Mouse (Mus musculus): Measurements from ENCODE around the gene Tmem147. TPM values are rescaled to one million over a fixed set of nuclear protein-coding genes. Genes with fewer than 3 reads are reported as not detected.
"Not testable (repeated sequence)": the region's sequence is repeated elsewhere in the genome, so short reads cannot be mapped to it uniquely, and the experiment has no call there.

Tmem147 gene
- polyA plus RNA-seq, 1 experiment from 2014 or later: 232 TPM

GRCm38 (mm10) chr7:30749824-30750606 lies 20.7 kb upstream of the Tmem147 start:
- H3K9me3 ChIP-seq: 0 out of 2 replicates have a peak, but pooled peaks cover 4% of the 10 kb centered on the region
- H3K4me1 ChIP-seq (replicated peaks): no peaks in the 10 kb centered on the region
- no peaks in the 10 kb centered on the region for H3K27me3 ChIP-seq
- peak; percentile 39; the same call in 1 of the 2 replicates for ATAC-seq (ENCODE audit: low FRiP score)
- H3K27ac ChIP-seq: no peak overlapping the region
- H3K4me2 ChIP-seq: no peak overlapping the region
- WGBS: 87% methylated on average over 13 of the region's 13 CpGs
- H3K9ac ChIP-seq: no peak overlapping the region
- peaks cover 33% of the 10 kb centered on the region for H3K36me3 ChIP-seq
- no peak overlapping the region for H3K4me3 ChIP-seq

DNA sequence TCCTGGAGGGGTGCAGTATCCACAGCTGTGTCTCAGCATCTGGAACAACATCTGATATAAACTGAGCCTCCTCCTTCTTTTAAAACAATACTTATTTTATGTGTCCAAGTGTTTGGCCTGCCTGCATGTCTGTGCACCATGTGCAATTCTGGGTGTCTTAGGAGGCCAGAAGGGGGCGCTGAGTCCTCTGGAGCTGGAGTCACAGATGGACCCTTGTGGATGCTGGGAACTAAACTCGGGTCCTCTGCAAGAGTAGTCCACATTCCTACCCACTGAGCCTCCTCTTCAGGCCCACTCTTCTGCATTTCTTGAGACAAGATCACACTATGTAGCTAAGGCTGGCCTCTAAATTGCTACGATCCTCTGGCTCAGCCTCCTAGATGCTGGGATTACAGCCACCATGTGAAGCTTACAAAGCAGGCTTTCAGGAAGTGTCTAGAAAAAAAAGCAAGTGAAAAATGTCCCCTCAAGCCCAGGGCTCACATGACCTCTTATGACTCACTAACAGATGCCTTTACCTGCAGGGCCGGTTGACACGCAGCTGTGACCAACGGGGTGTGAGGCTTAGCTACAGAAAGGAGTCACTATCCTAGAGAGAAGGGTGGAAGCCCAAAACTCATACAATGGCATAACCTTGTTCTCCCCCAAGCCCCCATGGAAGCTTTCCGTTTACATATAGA lies 18.3 kb upstream of the Tmem147 start:
- Histone ChIP-seq H3K27me3 (no peaks in the 10 kb centered on the region), H3K9ac (no peak overlapping the region)
- 86% methylated on average over 7 of the region's 7 CpGs for WGBS

DNA sequence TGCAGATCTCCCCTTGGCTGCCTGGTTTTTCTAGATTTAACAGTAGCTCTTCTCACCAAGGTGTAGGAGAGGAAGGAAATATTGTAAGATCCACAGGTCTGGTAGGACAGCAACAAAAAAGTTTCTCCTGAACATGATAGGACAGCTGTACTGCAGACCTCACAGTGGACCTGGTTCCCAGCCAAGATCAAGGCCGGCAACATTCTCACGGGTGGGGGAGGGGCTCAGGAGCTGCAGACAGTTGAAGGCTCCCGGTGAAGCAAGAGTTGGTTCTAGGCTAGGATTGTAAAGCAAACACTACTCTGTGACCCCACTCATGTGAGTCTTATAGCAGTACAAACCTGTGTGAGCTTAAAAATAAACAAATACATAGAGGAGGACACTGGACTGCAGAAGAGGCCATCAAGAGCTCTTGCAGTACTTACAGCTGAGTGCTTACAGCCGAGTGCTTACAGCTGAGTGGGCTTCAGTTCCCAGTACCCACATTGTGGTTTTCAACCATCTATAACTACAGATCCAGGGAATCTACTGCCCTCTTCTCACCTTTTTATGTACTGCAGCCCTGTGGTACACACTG lies 14.8 kb upstream of the Tmem147 start:
- no peak overlapping the region for H3K4me3 ChIP-seq
- H3K9ac ChIP-seq: no peak overlapping the region
- H3K27ac ChIP-seq: no peak overlapping the region
- whole genome bisulfite sequencing: 48% methylated on average over 4 of the region's 4 CpGs
- H3K4me2 ChIP-seq: no peak overlapping the region
- no peak for ATAC-seq (ENCODE audit: low FRiP score)
- H3K4me1 ChIP-seq (replicated peaks): peaks cover 6% of the 10 kb centered on the region; the same call in 1 of the 2 replicates
- peaks cover 30% of the 10 kb centered on the region for H3K36me3 ChIP-seq
- no peaks in the 10 kb centered on the region for H3K27me3 ChIP-seq
- no peaks in the 10 kb centered on the region for H3K9me3 ChIP-seq

More for the DNA sequence above, 18.3 kb upstream of the Tmem147 start:
- no peak overlapping the region for H3K4me3 ChIP-seq
- H3K9me3 ChIP-seq: no peaks in the 10 kb centered on the region
- peaks cover 17% of the 10 kb centered on the region for H3K36me3 ChIP-seq
- H3K27ac ChIP-seq: no peak overlapping the region
- H3K4me2 ChIP-seq: no peak overlapping the region
- no peak for ATAC-seq (ENCODE audit: low FRiP score)
- peaks cover 6% of the 10 kb centered on the region; the same call in 1 of the 2 replicates for H3K4me1 ChIP-seq (replicated peaks)

- H3K4me1 ChIP-seq (replicated peaks); H3K4me2 ChIP-seq; H3K9me3 ChIP-seq; ATAC-seq (ENCODE audit: low FRiP score); H3K9ac ChIP-seq; H3K27me3 ChIP-seq; H3K4me3 ChIP-seq; H3K27ac ChIP-seq: not testable (repeated sequence)
- WGBS: 100% methylated on average over 1 of the region's 4 CpGs
- peaks cover 30% of the 10 kb centered on the region for H3K36me3 ChIP-seq
Measured at GRCm38 (mm10) chr7:30743617-30744016, 14.3 kb upstream of the Tmem147 start, which contains the start of gene Gapdhs. Gene Gapdhs, minus strand, starts transcription at chr7:30743681.

GRCm38 (mm10) chr7:30742570-30742969 lies 13.2 kb upstream of the Tmem147 start:
- not testable (repeated sequence) for H3K27me3 ChIP-seq; H3K27ac ChIP-seq; ATAC-seq (ENCODE audit: low FRiP score); H3K4me2 ChIP-seq; H3K4me1 ChIP-seq (replicated peaks); H3K4me3 ChIP-seq; H3K9me3 ChIP-seq; H3K9ac ChIP-seq
- 94% methylated on average over 2 of the region's 2 CpGs for WGBS
- H3K36me3 ChIP-seq: peaks cover 31% of the 10 kb centered on the region

DNA sequence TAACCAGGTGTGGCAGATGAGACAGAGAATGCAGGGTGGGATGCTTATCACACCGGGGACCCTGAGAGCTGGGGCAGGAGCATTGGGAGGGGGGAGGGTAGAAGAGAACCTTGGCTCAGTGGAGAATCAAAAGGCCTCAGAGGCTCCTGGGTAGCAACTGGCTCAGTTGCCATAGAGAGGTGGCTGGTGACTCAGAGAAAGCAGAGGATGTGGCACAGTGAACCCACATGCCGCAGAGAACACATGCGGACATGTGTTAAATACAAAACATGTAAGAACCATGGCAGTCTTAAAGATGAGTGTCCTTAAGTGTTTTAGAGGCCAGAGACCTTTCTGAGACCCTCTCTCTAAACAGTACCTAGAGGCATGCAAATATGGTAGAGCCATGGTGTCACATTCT lies 6.9 kb upstream of the Tmem147 start:
- ATAC-seq (ENCODE audit: low FRiP score): no peak
- peaks cover 77% of the 10 kb centered on the region for H3K36me3 ChIP-seq
- 87% methylated on average over 3 of the region's 3 CpGs for WGBS
- H3K27ac ChIP-seq: no peak overlapping the region
- no peak overlapping the region for H3K4me2 ChIP-seq
- no peaks in the 10 kb centered on the region for H3K27me3 ChIP-seq
- no peak overlapping the region for H3K9ac ChIP-seq
- peaks cover 8% of the 10 kb centered on the region for H3K4me1 ChIP-seq (replicated peaks)
- H3K4me3 ChIP-seq: no peak overlapping the region
- H3K9me3 ChIP-seq: no peaks in the 10 kb centered on the region

GRCm38 (mm10) chr7:30730064-30730722 lies 853 bp upstream of the Tmem147 start:
- peaks cover 57% of the 10 kb centered on the region for H3K36me3 ChIP-seq
- not testable (repeated sequence) for ATAC-seq (ENCODE audit: low FRiP score)

GRCm38 (mm10) chr7:30728739-30729395 lies 473 bp downstream of the Tmem147 start:
- Histone ChIP-seq H3K27me3 (no peaks in the 10 kb centered on the region), H3K4me1 (replicated peaks) (peaks cover 36% of the 10 kb centered on the region), H3K9me3 (no peaks in the 10 kb centered on the region), H3K4me3 (peak overlapping the region; percentile 78), H3K36me3 (peaks cover 47% of the 10 kb centered on the region), H3K4me2 (peak overlapping the region; percentile 75), H3K27ac (peak overlapping the region; percentile 95), H3K9ac (peak overlapping the region; percentile 83)
- ATAC-seq (ENCODE audit: low FRiP score): peak; percentile 58
- 8% methylated on average over 26 of the region's 26 CpGs for WGBS

More at GRCm38 (mm10) chr7:30730064-30730722, 853 bp upstream of the Tmem147 start:
- Histone ChIP-seq H3K4me1 (replicated peaks) (peaks cover 36% of the 10 kb centered on the region), H3K9ac (peak overlapping the region; percentile 83), H3K4me2 (peak overlapping the region; percentile 75), H3K27ac (peak overlapping the region; percentile 95), H3K4me3 (peak overlapping the region; percentile 78)
- not testable (repeated sequence) for H3K27me3 ChIP-seq, H3K9me3 ChIP-seq
- WGBS: 18% methylated on average over 10 of the region's 22 CpGs

DNA sequence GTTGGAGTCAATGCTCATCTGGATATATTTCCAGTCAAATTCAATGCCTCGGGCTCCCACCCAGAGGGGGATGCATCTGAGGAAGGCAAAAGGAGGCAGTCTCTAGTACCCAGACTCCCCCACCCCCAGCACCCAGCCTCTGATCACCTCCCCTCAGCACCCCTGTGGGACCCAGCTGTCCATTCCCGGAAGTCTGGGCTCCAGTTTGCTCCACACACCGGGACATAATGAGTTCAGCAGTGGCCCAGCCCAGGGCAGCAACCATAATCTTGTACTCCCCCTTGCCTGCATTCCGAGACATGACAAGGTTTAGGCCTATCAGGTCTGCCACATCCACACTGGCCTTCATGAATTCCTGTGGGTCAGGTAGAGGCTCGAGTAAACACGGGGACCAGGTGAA lies 1.1 kb downstream of the Tmem147 start:
- no peaks in the 10 kb centered on the region for H3K9me3 ChIP-seq
- H3K36me3 ChIP-seq: peaks cover 41% of the 10 kb centered on the region
- ATAC-seq (ENCODE audit: low FRiP score): no peak
- no peaks in the 10 kb centered on the region for H3K27me3 ChIP-seq
- peak overlapping the region; percentile 83 for H3K9ac ChIP-seq
- peak overlapping the region; percentile 75 for H3K4me2 ChIP-seq
- peaks cover 36% of the 10 kb centered on the region for H3K4me1 ChIP-seq (replicated peaks)
- H3K4me3 ChIP-seq: peak overlapping the region; percentile 78
- 86% methylated on average over 6 of the region's 6 CpGs for WGBS
- H3K27ac ChIP-seq: no peak overlapping the region

GRCm38 (mm10) chr7:30723274-30723953 lies 5.9 kb downstream of the Tmem147 start:
- no peak for ATAC-seq (ENCODE audit: low FRiP score)
- Histone ChIP-seq H3K9ac (no peak overlapping the region), H3K27me3 (peaks cover 5% of the 10 kb centered on the region; the same call in 1 of the 2 replicates), H3K9me3 (no peaks in the 10 kb centered on the region), H3K27ac (no peak overlapping the region), H3K4me2 (no peak overlapping the region), H3K4me1 (replicated peaks) (peaks cover 15% of the 10 kb centered on the region), H3K36me3 (peaks cover 24% of the 10 kb centered on the region), H3K4me3 (no peak overlapping the region)
- 76% methylated on average over 6 of the region's 6 CpGs for WGBS

- 60% methylated on average over 7 of the region's 7 CpGs for WGBS
- H3K9me3 ChIP-seq: no peaks in the 10 kb centered on the region
- no peak overlapping the region for H3K4me3 ChIP-seq
- no peak overlapping the region for H3K4me2 ChIP-seq
- no peak overlapping the region for H3K27ac ChIP-seq
- no peak overlapping the region for H3K9ac ChIP-seq
- H3K36me3 ChIP-seq: peaks cover 11% of the 10 kb centered on the region; the same call in 1 of the 2 replicates
- ATAC-seq (ENCODE audit: low FRiP score): no peak
- H3K4me1 ChIP-seq (replicated peaks): peaks cover 16% of the 10 kb centered on the region
- peaks cover 24% of the 10 kb centered on the region for H3K27me3 ChIP-seq
Measured at GRCm38 (mm10) chr7:30721286-30721685, 8.1 kb downstream of the Tmem147 start.
